Mouse (Mus musculus): ENCODE measurements around the gene Fam136a. TPM values are rescaled to one million over a fixed set of nuclear protein-coding genes. Genes with fewer than 3 reads are reported as not detected.
"Not testable (repeated sequence)": the region's sequence is repeated elsewhere in the genome, so short reads cannot be mapped to it uniquely, and the experiment has no call there.

The Fam136a gene
- polyA plus RNA-seq, 1 experiment from 2014 or later, result 128 TPM

DNA sequence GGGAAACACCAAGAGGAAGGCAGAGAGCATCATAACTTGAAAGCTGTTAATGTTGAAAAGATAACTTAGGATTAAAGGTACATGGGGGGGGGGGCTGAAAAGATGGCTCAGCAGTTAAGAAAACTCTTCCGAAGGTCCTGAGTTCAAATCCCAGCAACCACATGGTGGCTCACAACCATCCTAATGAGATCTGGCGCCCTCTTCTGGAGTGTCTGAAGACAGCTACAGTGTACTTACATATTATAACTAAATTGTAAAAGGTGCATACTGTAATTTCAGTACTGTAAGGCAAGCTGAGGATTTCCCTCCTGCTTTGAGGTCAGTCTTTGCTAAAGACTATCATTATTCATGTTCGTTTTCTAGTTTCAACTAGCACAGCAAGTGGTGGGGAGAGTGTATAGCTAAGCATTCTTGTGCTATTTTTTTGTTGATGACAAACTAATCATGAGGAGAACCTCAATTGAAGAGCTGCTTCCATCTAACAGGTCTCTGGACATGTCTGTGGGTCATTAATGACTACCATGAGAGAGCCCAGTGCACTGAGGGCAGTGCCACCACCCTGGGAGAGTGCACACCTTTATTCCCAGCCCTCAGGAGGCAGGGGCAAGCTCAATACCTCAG is 4.8 kb downstream of the Fam136a start:
- Histone ChIP-seq H3K36me3 (ENCODE audit: poor library complexity, severe bottlenecking) (peaks cover 26% of the 10 kb centered on the region), H3K27me3 (no peaks in the 10 kb centered on the region), H3K27ac (peak overlapping the region; percentile 93), H3K9ac (peak overlapping the region; percentile 79), H3K4me2 (peak overlapping the region; percentile 96), H3K9me3 (replicated peaks) (no peaks in the 10 kb centered on the region), H3K4me1 (peaks cover 38% of the 10 kb centered on the region), H3K4me3 (peak overlapping the region; percentile 96)
- ATAC-seq, result no peak
- WGBS, result 65% methylated on average over 3 of the region's 3 CpGs

DNA sequence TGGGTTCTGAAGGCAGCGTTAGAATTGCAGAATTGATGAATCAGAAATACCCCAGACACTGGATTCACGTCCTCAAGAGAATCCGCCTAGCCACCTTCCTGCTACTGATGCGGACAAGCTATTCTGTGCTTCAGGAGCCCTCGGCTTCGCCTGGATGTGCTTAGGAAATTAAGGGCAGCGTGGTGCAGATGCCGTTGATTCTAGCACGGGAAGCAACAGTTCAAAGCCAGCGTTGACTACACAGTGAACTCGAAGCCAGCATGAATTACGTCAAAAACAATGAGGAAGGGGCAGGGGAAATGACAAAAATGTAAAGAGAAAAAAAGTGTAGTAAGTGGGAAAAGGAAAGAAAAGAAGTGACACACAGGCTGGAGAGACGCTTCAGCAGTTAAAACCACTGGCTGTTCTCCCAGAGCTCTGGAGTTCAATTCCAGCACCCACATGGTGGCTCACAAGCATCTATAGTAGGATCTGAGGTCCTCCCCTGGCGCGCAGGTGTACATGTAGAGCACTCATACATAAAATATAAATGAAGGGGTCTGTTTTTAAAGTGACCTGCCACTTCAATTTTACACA is 5.4 kb downstream of the Fam136a start, which contains the start of gene Snrpg:
Gene Snrpg (plus strand): TSS at position 541 of the 576 bp plus-strand sequence.
- peak; percentile 17 for ATAC-seq
- Histone ChIP-seq H3K27ac (peak within 1 kb of the TSS; percentile 93), H3K4me1 (peaks cover 38% of the 10 kb centered on the region), H3K4me3 (peak within 1 kb of the TSS; percentile 96), H3K9me3 (replicated peaks) (no peaks in the 10 kb centered on the region), H3K9ac (peak within 1 kb of the TSS; percentile 91), H3K36me3 (ENCODE audit: poor library complexity, severe bottlenecking) (peaks cover 29% of the 10 kb centered on the region), H3K27me3 (no peaks in the 10 kb centered on the region), H3K4me2 (peak within 1 kb of the TSS; percentile 96)
- WGBS, result 15% methylated on average over 15 of the region's 15 CpGs

DNA sequence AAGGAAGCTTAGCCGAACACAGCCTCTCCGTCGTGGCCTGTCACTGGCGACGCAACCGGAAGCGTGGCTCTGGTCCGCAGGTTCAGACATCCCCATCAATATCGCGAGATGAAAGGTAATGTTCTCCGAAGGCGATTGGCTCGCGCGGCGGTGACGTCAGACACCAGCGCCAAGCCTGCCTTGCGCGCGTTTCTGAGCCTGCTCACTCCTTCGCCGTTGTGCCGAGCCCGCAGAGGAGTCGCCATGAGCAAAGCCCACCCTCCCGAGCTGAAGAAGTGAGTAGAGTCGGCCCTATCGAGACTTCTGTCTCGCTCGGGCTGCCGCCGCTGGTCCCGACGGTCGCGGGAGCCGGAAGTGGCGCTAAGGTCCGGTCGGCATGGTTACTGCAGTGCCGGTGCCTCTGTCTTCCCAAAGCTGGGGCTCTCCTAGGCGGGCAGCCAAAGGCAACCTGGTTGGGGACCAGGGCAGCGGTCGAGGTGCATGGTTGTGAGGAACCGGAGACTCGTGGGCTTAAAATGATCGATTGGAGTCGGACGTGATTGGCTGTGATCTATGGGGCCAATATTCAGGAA is 6.0 kb downstream of the Fam136a start:
- Histone ChIP-seq H3K4me2 (peak overlapping the region; percentile 96), H3K27ac (peak overlapping the region; percentile 93), H3K9me3 (replicated peaks) (no peaks in the 10 kb centered on the region), H3K36me3 (ENCODE audit: poor library complexity, severe bottlenecking) (peaks cover 35% of the 10 kb centered on the region), H3K9ac (peak overlapping the region; percentile 91), H3K27me3 (no peaks in the 10 kb centered on the region), H3K4me3 (peak overlapping the region; percentile 96), H3K4me1 (peaks cover 32% of the 10 kb centered on the region)
- ATAC-seq, result peak; percentile 97
- WGBS, result under 1% methylated on average over 50 of the region's 50 CpGs

DNA sequence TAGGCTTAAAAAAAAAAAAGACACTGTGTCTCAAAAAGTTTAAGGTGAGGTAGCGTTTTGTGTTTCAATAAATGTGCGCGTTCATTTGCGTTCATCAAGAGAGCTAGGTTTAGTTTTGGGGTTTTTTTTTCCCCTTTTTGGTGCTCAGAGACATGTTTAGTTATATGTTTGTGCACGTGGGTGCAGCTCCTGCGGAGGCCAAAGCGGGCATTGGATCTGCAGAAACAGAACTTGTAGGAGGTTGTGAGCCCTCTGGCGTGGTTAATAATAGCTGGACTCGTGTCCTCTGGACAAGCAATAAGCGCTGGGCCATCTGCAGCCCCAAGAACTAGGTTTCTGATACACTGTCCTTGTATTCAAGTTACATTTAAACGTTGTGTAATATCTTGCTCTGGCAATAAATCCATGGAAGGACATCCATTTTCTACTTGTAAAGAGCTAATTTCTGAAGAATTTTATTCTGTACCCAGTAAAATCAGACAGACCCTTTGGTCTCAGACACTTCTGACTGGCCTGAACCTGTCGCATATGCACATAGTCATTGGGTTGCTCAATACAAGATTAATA is 6.6 kb downstream of the Fam136a start:
- Histone ChIP-seq H3K9ac (peak overlapping the region; percentile 91), H3K27ac (peak overlapping the region; percentile 93; the same call in 1 of the 2 replicates), H3K27me3 (no peaks in the 10 kb centered on the region), H3K9me3 (replicated peaks) (no peaks in the 10 kb centered on the region), H3K4me1 (peaks cover 26% of the 10 kb centered on the region), H3K4me2 (peak overlapping the region; percentile 96), H3K4me3 (peak overlapping the region; percentile 96), H3K36me3 (ENCODE audit: poor library complexity, severe bottlenecking) (peaks cover 40% of the 10 kb centered on the region)
- WGBS, result 4% methylated on average over 12 of the region's 12 CpGs
- ATAC-seq, result no peak

DNA sequence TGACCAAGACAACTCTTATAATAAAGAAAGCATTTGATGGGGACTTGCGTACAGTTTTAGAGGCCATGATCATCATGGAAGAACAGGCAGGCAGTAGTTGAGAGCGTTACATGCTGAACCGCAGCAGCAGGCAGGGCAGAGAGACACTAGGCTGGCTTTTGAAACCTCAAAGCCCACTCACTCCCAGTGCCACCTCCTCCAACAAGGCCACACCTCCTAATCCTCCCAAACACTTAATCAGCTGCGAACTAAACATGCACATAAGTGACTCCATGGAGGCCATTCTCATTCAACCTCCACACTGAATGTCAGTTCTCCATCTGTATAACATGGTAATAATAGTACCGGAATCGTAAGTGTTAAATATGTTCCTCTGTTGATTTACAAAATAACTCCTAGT is 8.1 kb downstream of the Fam136a start:
- Histone ChIP-seq H3K4me2 (peak overlapping the region; percentile 96; the same call in 1 of the 2 replicates), H3K9me3 (replicated peaks) (no peaks in the 10 kb centered on the region)

DNA sequence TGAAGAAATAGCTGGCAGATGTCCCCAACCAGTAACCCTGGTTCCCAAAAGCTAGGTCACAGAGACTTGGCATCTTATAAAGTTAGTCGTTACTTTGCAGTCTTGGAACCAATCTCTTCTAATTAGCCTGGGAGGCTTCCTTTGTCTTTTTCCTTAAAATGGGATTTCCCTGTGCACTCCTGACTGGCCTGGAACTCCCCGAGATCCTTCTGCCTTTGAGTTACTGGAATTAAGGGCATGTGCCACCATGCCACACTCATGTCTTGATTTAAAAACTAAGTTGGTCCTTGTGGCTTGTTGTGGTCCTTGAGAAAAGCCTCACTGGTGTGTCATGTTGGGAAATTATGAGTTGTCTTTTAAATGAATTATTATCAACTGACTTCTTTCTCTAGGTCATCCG is 12.9 kb downstream of the Fam136a start:
- Histone ChIP-seq H3K9me3 (replicated peaks) (no peaks in the 10 kb centered on the region), H3K4me3 (no peak overlapping the region), H3K36me3 (ENCODE audit: poor library complexity, severe bottlenecking) (peaks cover 50% of the 10 kb centered on the region), H3K9ac (no peak overlapping the region), H3K27ac (no peak overlapping the region), H3K4me2 (no peak overlapping the region), H3K4me1 (peaks cover 3% of the 10 kb centered on the region), H3K27me3 (no peaks in the 10 kb centered on the region)
- 77% methylated on average over 3 of the region's 3 CpGs for WGBS
- ATAC-seq, result no peak

More for the DNA sequence above, 8.1 kb downstream of the Fam136a start:
- no peak overlapping the region for H3K4me3 ChIP-seq
- no peak for ATAC-seq
- H3K36me3 ChIP-seq (ENCODE audit: poor library complexity, severe bottlenecking), result peaks cover 46% of the 10 kb centered on the region
- H3K4me1 ChIP-seq, result peaks cover 25% of the 10 kb centered on the region
- H3K27ac ChIP-seq, result no peak overlapping the region
- no peak overlapping the region for H3K9ac ChIP-seq
- no peaks in the 10 kb centered on the region for H3K27me3 ChIP-seq
- 90% methylated on average over 6 of the region's 6 CpGs for WGBS

DNA sequence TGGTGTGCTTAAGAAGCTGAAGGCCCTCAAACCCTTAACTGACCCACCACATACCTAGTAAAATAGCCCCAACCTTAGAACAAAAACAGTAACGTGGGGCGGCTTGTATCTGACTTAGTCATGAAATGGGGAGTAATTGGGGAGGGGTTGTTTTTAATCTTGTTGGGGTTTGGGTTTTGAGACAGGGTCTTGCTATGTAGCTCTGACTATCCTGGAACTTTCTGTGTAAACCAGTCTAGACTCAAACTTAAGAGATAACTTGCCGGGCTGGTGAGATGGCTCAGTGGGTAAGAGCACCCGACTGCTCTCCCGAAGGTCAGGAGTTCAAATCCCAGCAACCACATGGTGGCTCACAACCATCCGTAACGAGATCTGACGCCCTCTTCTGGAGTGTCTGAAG is 14.7 kb downstream of the Fam136a start:
- ATAC-seq, H3K27ac ChIP-seq: not testable (repeated sequence)
- 80% methylated on average over 8 of the region's 8 CpGs for WGBS

DNA sequence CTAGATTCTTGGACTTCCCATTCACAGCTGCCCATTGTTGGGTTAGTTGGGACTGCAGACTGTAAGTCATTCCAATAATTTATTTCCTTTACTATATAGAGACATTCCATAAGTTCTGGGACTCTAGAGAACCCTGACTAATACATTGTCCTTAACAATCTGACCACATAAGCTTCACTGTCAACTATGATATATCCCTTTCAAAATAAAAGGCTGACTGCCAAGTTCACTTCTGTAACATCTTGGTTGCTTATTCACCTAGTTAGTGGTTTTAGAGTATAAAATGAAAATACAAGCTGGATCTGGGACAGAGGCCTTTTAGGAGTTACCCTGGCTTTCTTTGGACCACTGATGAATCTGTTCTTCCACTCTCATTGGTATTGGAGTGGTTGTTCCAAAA is 17.1 kb downstream of the Fam136a start:
- Histone ChIP-seq H3K36me3 (ENCODE audit: poor library complexity, severe bottlenecking) (peaks cover 55% of the 10 kb centered on the region), H3K27ac (no peak overlapping the region), H3K4me3 (no peak overlapping the region), H3K4me2 (no peak overlapping the region), H3K27me3 (no peaks in the 10 kb centered on the region), H3K9me3 (replicated peaks) (no peaks in the 10 kb centered on the region), H3K9ac (no peak overlapping the region), H3K4me1 (no peaks in the 10 kb centered on the region)
- no peak for ATAC-seq

More for the DNA sequence above, 14.7 kb downstream of the Fam136a start:
- not testable (repeated sequence) for H3K4me3 ChIP-seq; H3K9me3 ChIP-seq (replicated peaks); H3K9ac ChIP-seq; H3K4me1 ChIP-seq; H3K4me2 ChIP-seq; H3K27me3 ChIP-seq
- H3K36me3 ChIP-seq (ENCODE audit: poor library complexity, severe bottlenecking), result peaks cover 54% of the 10 kb centered on the region

DNA sequence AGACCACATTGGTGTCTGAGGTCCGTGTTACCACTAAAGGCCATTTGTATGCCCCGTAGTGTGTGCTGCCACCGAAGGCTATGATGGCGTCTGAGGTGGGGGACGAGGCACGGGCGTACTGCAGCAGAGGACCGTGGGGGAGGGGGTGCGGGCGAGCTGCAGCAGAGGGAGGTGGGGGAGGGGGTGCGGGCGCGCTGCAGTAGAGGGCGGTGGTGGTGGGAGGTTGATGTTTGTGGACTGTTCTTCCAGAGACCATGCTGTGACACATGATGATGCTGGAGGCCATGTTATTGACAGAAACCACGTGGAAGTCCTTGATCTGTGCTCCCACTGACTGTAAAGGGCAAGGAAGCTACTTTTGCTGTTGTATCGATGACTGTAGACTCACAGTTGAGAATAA is 17.9 kb downstream of the Fam136a start:
- Histone ChIP-seq H3K9me3 (replicated peaks) (no peaks in the 10 kb centered on the region), H3K4me1 (no peaks in the 10 kb centered on the region), H3K4me3 (no peak overlapping the region), H3K4me2 (no peak overlapping the region), H3K27ac (no peak overlapping the region), H3K27me3 (no peaks in the 10 kb centered on the region), H3K9ac (no peak overlapping the region), H3K36me3 (ENCODE audit: poor library complexity, severe bottlenecking) (peaks cover 55% of the 10 kb centered on the region)
- 55% methylated on average over 16 of the region's 16 CpGs for WGBS
- no peak for ATAC-seq

DNA sequence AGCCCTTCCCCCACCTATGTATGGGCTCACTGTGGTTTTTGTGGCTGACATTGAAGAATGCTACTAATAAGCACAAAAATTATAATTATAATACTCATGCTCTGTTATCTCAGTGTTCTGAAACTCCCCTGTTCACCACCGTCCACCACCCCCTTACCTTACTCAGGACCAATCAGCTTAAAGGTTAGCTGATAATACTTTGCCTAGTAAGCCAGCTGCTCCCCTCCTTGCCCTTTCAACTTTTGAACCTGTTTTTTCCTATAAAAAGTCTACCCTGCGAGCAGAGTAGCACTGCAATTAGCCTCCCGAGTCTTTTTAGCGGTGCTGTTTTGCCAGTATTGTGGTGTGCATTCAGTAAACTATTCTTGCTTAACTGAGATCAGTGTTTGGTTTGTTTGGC is 19.2 kb downstream of the Fam136a start:
- H3K36me3 ChIP-seq (ENCODE audit: poor library complexity, severe bottlenecking), result peaks cover 55% of the 10 kb centered on the region
- WGBS, result 76% methylated on average over 4 of the region's 4 CpGs
- H3K27me3 ChIP-seq, result no peaks in the 10 kb centered on the region
- H3K9ac ChIP-seq, result no peak overlapping the region
- no peaks in the 10 kb centered on the region for H3K9me3 ChIP-seq (replicated peaks)
- H3K4me3 ChIP-seq, result no peak overlapping the region
- H3K4me1 ChIP-seq, result no peaks in the 10 kb centered on the region
- ATAC-seq, result no peak
- H3K27ac ChIP-seq, result no peak overlapping the region
- no peak overlapping the region for H3K4me2 ChIP-seq

DNA sequence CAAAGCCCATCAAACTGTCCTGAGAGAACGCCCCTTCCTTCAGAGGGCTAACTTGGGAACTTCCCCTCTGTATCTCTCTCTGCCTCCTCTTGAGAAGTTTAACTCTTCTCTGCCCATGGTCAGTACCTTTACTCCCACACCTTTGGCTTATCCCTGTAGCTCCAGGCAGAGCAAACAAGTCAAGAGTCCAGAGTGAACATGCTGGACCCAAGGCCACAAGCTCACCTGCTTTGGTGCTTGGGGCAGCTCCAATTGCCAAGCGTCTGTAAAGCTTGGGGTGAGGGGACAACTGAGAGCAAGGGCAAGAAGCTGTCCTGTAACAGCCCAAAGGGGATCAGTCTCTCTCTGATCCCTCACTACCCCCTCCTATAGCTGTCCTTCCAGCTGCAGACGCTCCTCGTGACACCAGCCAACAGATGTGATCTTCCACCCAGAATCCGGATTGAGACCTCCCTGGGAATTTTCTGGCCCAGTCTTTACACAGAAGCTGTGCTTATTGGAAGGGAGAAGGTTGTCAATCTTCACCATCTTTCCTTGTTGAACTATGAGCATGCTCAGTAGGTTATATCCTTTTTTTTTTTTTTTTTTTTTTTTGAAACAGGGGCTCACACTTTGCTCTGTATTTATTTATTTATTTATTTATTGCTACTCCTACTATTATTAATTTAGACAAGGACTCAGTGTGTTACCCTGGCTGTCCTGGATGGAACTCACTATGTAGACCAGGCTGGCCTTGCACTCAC is 20.1 kb downstream of the Fam136a start:
- H3K4me1 ChIP-seq, result no peaks in the 10 kb centered on the region
- 90% methylated on average over 5 of the region's 5 CpGs for WGBS
- no peak overlapping the region for H3K4me3 ChIP-seq
- H3K9ac ChIP-seq, result no peak overlapping the region
- H3K27ac ChIP-seq, result no peak overlapping the region
- H3K27me3 ChIP-seq, result no peaks in the 10 kb centered on the region
- ATAC-seq, result no peak
- H3K4me2 ChIP-seq, result no peak overlapping the region
- H3K36me3 ChIP-seq (ENCODE audit: poor library complexity, severe bottlenecking), result peaks cover 59% of the 10 kb centered on the region
- no peaks in the 10 kb centered on the region for H3K9me3 ChIP-seq (replicated peaks)

DNA sequence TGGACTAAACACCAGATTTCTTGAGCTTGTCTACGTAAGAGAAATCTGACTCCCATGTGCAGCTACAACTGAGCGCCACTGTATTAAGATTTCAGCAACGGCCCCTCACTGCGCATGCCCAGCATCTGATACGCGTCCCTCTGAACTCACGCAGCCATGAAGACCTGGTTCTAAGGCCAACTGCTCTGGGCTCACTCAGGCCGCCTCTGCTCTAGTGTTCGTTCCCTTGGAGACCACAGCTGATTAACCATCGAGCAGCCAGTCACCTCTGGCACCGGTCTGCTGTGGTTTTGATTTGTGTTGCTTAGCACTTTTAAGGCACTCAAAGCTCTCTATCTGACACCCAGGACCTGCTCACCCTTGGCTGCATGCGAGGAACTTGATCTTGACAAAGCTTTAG is 21.9 kb downstream of the Fam136a start:
- Histone ChIP-seq H3K9ac (no peak overlapping the region), H3K36me3 (ENCODE audit: poor library complexity, severe bottlenecking) (peaks cover 77% of the 10 kb centered on the region), H3K27ac (no peak overlapping the region), H3K4me1 (no peaks in the 10 kb centered on the region), H3K9me3 (replicated peaks) (no peaks in the 10 kb centered on the region), H3K27me3 (no peaks in the 10 kb centered on the region), H3K4me3 (no peak overlapping the region), H3K4me2 (no peak overlapping the region)
- no peak for ATAC-seq
- 89% methylated on average over 12 of the region's 12 CpGs for WGBS
